Mouse (Mus musculus): Measurements from ENCODE around the gene Alms1.
"Not testable (repeated sequence)": the region's sequence is repeated elsewhere in the genome, so short reads cannot be mapped to it uniquely, and the experiment has no call there.

The Alms1 gene

DNA sequence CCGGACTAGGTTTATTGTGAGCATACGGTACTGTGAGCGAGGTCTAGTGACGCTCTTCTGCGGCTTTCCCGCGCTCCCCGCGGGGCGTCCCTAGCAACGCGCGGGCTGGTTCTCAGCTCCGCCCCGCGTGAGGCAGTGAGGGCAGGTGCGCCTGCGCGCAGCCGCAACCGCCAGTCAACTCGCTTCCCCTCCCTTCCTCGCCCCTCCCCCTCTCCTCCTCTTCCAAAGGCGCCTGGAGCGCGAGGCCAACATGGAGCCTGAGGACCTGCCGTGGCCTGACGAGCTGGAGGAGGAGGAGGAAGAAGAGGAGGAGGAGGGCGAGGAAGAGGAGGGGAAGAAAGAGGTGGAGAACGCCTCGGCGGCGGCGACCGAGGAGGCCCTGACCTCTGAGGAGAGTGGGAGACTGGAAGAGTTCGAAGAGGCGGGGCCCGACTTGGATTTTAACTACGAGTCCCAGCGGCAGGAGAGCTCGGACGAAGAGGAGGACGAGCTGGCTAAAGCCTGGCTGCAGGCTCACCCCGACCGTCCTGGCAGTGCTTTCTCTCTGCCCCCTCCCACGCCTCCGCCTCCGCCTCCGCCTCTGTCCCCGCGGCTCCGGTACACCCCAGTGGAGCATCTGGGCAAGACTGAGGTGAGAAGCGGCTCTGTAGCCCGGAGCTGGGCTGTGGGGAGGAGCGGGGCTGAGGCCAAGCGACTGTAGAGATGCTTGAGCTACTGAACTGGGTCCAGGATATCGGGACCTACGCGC is at the start of gene Alms1:
Gene Alms1, plus strand, starts transcription at position 136 of the 748 bp plus-strand sequence.
- in situ Hi-C loops (cut with MboI; ENCODE audit: unreplicated experiment in 2 of 2) = loop anchor here (5.0 to 10.0 kb wide), 3 partner anchors 327 to 420 kb away; partner anchors contain the start of genes Nat8f1 (in 1 of the 2) and Tprkb (in 1 of the 2)

DNA sequence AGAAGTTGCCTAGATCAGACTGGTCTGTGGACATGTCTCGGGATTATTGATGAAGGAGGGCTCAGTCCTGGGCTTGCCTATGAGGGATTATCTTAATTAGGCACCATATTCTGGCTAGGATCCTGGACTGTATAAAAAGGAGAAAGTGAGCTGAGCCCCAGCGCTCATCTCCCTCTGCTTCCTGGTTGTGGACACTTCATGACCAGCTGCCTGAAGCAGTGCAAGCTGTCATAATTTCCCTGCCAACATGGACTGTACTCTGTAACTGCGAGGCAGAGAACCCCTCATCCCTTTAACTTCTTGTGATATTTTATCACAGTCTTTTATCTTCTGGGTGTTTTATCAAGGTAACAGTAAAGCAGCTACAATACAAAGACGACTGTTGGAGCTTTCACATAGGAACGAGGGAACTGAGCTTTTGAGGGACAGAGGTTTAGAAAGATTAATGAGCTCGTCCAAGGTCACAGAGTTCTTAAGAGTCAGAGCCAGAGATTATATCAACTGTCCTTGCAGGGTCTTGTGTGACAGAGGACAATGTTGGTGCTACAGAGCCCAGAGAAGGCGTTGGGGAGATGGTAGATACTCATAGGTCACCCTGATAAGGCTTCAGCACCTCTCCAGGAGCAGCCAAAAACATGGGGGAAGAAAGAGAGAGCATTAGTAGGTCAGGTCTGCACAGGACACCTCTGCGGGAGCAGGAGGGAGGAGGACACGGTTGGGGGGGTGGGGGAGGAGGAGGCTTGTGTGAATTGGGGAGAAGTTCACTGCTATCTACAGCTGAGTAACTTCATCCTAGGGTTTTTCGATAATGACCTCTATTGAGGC is 43.8 kb upstream of the Alms1 start:
- in situ Hi-C loops (cut with MboI; ENCODE audit: unreplicated experiment in 2 of 2) = no loop called here

DNA sequence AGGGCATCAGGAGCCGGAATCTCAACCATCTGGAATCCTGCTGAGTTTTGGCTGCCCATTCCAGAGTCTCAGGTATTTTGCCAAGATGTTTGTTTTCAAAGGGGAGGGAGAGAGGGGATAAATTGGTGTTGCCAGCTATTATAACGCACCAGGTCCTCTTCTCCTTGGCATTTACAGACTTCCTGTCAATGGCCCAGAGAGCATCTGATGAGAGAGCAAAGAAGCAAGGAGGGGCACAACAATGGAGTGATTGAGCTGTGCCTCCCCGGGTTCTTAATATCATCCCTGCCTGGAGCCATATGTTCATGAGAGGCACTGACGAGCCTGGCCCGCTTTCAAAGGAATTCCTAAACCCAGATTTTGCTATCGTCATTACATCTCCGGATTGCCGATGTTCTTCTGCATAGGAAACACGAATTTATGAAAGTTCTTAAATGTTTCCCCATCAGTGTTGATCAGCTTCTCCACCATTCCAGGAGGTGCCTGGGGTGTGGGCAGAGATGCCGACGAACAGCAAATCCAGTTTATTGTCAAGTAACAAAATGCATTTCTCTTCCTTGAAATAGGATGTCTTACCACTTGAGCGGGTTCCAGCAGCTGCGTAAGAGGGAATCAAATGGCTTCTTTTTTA is 43.0 kb upstream of the Alms1 start:
- in situ Hi-C loops (cut with MboI; ENCODE audit: unreplicated experiment in 2 of 2) = no loop called here

DNA sequence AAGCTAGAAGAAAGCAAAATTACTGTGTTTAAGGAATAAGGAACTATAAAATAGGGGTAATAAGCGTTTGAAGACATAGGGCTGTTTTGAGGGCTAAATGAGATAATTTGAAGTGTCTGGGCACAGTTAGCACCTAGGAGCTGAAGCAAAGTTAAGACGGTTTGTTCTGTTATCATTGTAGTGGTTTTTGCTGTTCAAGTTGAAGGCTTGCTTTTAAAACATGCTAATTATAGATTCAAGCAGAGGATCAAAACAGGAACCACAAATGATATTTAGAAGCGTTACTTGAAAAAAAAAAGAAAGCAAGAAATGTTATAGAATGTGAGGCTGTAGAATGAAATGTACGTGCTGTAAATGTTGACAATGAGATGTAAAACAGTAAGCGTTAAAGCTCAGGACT is 39.7 kb upstream of the Alms1 start:
- in situ Hi-C loops (cut with MboI; ENCODE audit: unreplicated experiment in 2 of 2) = no loop called here

DNA sequence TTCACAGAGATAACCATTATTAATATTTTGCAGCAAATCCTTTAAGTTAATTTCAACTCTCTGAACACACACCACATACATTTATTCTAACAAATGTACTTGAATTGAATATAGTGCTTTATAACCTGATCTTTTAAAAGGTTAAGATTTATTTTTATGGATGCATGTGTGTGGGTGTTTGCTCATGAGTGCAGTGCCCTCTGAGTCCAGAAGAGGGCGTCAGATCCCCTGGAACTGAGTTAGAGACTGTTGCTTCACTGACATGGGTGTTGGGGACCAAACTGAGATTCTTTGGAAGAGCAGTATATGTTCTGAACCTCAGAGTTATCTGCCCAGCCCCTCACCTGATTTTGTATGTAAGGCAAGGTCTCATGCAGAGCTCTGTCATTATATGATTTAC is 25.0 kb upstream of the Alms1 start:
- in situ Hi-C loops (cut with MboI; ENCODE audit: unreplicated experiment in 2 of 2) = no loop called here

DNA sequence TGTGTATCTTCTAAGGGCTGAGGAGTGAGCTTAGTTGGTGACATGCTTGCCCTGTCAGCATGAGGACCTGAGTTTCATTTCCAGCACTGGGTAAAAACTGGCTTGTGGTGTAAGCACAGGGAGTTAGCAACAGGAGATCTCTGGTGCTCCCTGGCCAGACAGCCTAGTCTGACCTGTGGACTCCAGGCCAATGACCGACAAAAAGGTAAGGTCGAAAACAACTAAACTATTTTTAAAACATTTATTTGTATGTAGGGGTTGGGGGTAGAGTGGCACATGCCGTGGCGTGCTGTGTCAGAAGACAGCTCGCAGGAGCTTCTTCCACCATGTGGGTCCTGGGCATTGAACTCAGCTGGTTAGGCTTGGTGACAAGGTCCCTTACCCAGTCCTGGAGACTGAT is 14.5 kb upstream of the Alms1 start:
- in situ Hi-C loops (cut with MboI; ENCODE audit: unreplicated experiment in 2 of 2) = no loop called here

DNA sequence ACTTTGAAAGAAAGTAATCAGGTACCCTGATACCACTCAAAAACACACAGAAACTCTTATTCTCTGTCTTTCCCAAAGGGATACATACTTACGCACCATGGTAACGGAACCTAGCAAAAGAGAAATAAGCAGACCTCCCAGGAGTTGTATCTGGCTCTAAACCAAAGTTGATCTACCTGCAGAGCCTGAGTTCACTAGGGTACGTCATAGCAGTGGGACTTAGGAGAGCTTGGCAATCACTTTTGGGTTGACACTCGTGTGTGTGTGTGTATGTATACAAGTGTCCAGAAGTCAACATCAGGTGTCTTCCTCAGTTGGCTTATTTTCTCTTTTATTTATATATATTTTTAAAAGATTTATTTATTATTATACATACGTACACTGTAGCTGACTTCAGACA is 5.6 kb upstream of the Alms1 start:
- in situ Hi-C loops (cut with MboI; ENCODE audit: unreplicated experiment in 2 of 2) = loop anchor here in 1 of 2 experiments (10.0 kb wide), 2 partner anchors 333 to 423 kb away; partner anchors contain the start of genes Nat8f1 and Tprkb

DNA sequence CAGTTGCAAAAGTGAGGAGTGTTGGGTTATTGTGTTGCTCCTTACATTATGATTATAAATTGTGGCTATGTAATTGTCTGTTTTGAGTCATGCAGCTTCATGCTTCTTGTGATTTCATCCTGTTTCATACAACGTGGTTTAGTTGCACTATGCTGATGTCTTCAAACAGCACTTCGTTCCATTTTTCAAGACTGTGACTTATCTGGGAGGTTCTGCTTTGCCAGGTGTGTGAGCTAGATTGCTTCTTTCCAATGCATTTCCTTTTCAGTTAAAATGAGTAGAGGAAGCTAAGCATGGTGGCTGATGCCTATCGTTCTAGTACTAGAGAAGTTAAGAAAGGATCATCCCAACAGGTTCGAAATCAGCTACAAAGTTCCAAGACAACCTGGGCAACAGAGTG is 2.7 kb upstream of the Alms1 start:
- in situ Hi-C loops (cut with MboI; ENCODE audit: unreplicated experiment in 2 of 2) = loop anchor here (5.0 to 10.0 kb wide), 3 partner anchors 330 to 423 kb away; partner anchors contain the start of genes Nat8f1 (in 1 of the 2) and Tprkb (in 1 of the 2)

DNA sequence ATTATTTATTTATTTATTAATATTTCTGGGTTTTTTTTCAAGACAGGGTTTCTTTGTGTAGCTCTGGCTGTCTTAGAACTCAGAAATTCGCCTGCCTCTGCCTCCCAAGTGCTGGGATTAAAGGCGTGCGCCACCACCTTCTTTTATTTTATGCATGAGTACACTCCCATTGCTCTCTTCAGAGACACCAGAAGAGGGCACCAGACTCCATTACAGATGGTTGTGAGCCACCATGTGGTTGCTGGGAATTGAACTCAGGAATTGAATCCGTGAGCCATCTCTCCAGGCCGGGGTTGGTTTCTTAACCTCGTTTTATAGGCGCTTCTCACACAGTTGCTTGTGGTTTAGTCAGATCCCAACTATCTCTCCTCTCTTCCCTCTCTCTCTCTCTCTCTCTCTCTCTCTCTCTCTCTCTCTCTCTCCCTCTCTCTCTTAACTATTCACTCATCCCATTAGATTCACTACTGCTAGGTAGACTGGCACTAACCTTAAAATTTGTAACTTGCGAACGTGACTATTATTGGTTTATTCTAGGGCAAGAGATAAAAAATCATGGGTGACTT is 445 bp upstream of the Alms1 start:
- in situ Hi-C loops (cut with MboI; ENCODE audit: unreplicated experiment in 2 of 2) = loop anchor here (5.0 to 10.0 kb wide), 3 partner anchors 328 to 420 kb away; partner anchors contain the start of genes Nat8f1 (in 1 of the 2) and Tprkb (in 1 of the 2)

DNA sequence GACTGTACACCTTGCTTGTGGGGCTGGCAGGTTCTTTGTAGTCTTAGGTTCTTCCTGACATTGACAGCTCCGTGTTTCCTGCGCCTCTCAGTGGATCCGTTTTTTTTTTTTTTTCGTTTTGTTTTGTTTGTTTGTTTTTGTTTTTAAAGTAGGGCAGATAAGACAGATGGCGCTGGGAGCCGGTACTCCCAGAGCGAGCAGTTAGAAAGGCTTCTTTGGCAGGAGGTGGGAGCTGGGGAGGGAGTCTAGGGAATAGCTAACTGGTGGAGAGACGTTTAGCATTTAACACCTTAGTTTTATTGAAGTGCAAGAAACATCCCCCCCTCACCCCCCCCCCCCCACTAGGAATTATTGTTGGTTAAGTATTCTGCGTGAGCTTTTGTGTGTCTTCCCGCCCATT is 833 bp downstream of the Alms1 start:
- in situ Hi-C loops (cut with MboI; ENCODE audit: unreplicated experiment in 2 of 2) = loop anchor here (5.0 to 10.0 kb wide), 3 partner anchors 327 to 419 kb away; partner anchors contain the start of genes Nat8f1 (in 1 of the 2) and Tprkb (in 1 of the 2)

DNA sequence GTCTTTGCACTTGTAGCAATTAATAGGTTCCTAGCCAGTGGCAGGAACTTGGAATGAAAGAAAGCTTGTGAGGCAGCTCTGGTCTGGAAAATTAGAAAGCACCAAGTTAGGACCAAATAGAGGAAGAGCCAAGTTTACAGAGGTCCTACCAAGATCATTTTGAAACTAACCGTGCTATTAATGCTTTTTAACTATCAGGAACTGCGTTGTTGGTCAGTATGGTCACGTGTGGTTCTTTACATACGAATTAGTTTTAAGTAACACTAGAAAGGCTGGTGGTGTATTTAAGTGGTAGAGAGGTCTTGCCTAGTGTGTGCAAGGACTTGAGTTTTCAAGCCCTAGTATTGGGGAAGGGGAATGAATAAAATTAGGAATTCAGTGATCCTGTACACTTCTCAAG is 1.2 kb downstream of the Alms1 start:
- in situ Hi-C loops (cut with MboI; ENCODE audit: unreplicated experiment in 2 of 2) = loop anchor here (5.0 to 10.0 kb wide), 3 partner anchors 326 to 419 kb away; partner anchors contain the start of genes Nat8f1 (in 1 of the 2) and Tprkb (in 1 of the 2)

DNA sequence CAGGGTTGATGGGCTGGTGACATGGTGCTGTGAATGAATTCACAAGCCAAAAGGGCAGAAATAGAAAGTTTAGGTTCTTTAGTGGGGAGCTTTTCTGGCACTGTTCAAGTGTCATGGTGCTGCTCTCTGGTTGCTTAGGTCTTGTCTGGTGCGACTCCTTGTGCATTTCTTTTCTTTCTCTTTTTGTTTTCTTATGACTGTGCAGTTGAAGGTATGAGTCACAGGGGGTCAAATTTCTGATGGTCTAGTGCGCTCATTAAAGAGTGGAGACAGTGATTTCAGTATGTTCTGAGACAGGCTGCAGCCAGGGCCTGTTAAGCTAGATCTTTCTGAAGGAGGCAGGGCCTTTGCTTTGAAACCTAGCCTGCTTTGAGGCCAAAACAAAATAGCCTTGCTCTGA is 2.8 kb downstream of the Alms1 start:
- in situ Hi-C loops (cut with MboI; ENCODE audit: unreplicated experiment in 2 of 2) = no loop called here

DNA sequence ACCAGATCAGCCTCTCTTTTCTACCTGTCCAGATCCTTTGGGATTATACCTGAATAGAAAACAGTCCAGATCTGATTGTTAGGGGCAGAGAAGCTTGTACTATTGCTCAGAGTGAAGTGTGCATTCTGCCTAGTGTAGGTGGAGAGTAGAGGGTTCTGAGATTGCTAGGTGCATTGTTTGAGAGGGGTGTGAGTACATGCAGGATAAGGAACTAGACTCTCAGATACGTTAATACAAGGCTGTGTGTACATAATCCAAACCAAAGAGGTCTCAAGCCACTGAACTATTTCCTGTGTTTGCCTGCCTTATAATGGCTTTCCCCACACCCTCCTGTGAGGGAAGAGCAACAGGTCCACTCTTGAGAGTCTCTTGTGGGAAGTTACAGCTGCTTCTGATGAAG is 12.0 kb downstream of the Alms1 start:
- in situ Hi-C loops (cut with MboI; ENCODE audit: unreplicated experiment in 2 of 2) = no loop called here

DNA sequence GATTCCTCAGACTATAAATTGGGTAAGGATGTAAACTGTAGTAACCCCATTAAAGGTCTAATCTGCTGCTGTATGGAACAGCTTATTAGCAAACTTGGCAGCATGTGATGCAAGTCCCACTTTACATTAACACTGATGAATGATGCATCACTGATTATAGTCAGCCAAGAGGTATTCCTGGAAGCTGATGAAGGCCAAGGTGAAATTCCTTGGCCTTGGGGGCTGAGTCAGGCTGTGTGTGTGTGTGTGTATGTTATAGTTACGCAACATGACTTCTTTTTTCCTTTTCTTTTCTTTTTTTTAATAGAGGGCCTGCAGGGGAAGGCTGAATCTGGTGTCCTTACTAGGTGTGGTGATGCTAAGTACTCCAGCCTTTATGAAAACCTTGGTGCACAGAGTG is 23.2 kb downstream of the Alms1 start:
- in situ Hi-C loops (cut with MboI; ENCODE audit: unreplicated experiment in 2 of 2) = no loop called here

DNA sequence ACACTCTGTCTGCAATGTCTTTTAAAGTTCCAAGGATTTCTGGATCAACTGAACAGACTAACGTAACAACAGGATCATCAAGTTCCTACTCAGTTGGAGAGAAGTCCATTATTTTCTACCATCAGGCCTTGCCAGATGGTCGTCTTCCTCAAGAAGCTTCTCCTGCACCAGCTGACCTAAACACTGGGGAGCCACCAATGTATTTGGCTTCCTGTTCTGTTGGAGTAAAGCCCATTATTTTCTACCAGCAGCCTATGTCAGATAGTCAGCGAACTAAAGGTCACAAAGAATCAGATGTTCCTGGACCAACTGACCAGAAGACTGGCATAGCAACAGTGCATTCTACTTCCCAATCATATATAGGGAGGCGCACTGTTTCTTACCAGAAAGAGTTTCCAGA is 33.5 kb downstream of the Alms1 start:
- in situ Hi-C loops (cut with MboI; ENCODE audit: unreplicated experiment in 2 of 2) = no loop called here

DNA sequence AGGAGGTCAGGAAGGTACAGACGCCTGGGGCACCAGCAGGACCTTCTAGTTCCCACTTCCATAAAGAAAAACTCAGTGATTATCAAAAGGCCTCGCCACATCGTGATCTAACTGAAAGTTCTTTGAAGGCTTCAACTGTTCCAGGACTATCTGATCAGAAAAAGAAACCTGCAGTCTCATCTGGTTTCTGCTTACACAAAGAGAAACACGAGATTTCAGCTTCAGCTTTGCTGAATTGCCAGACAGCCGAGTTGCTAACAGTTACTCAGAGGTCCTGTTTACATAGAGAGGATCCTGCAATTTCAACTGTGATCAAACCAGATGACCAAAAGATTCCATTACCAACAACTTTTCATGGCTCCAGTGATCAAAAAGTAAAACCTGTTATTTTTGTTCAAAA is 34.3 kb downstream of the Alms1 start:
- in situ Hi-C loops (cut with MboI; ENCODE audit: unreplicated experiment in 2 of 2) = no loop called here

DNA sequence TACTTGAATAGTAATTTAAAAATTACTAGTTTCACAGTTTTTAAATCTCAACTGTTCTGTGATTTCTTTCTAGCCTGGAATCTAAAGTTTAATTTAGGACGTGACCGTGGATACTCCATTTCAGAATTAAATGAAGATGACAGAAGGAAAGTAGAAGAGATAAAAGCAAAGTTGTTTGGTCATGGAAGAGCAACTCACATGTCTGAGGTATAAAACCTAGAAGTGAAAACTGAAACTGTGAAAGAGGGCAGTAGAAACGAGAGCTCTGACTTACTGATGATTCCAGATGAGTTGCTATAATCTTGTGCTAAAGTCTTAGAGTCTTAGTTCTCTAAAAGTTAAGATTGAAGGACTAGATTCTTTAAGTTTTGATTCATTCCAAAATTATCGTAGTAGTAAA is 37.2 kb downstream of the Alms1 start:
- in situ Hi-C loops (cut with MboI; ENCODE audit: unreplicated experiment in 2 of 2) = no loop called here

DNA sequence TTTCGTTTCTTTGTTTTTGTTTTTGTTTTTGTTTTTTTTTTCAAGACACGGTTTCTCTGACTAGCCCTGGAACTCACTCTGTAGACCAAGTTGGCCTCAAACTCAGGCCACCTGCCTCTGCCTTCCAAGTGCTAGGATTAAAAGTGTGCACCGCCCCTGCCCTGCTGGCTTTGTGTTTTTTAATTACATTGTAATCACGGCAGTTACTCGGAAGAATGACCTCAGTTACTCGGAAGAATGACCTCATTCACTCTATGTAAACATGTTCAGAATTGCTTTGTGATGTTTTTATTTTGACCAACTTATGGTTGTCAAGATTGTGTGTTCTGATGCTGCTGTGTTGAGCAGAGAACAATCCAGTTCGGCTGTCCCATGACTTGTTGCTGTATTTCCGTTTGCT is 45.8 kb downstream of the Alms1 start:
- in situ Hi-C loops (cut with MboI; ENCODE audit: unreplicated experiment in 2 of 2) = no loop called here

DNA sequence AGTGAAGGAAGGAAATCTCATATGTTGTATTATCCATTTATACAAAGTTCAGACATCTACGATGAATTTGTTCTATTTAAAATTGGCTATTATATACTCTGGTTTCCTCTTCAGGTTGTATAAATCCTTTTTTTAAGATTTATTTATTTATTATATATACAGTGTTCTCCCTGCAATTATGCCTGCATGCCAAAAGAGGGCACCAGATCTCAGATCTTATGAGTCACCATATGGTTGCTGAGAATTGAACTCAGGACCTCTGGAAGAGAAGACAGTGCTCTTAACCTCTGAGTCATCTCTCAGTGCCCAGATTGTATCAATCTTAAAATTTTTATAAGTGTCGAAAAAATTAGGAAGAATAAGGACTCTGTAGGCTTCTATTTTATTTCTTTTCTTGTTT is 65.9 kb downstream of the Alms1 start:
- in situ Hi-C loops (cut with MboI; ENCODE audit: unreplicated experiment in 2 of 2) = loop anchor here (5.0 to 10.0 kb wide), 3 partner anchors 262 to 354 kb away; partner anchors contain the start of genes Nat8f1 (in 1 of the 2) and Tprkb (in 1 of the 2)

DNA sequence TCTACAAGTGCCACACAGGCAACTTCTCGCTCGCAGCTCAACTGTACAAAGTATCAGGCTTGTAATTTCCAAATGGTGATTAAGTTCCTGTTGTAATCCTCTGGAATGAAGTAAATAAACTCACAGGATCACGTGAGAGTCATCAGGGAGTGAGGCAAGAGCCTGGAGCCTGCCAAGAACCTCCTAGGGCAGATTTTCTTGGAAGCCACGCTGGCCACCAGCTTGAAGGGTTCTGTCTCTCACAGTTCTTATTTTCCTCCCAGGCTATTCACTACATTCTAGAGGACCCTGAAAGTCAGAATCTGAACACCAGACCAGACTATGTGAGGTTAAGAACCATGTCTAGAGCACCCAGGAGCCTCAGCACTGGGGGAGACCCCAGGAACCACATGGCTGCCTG is 114.6 kb downstream of the Alms1 start:
- in situ Hi-C loops (cut with MboI; ENCODE audit: unreplicated experiment in 2 of 2) = not testable (repeated sequence)

Measured in v-Abl transformed pro-B cells (cell line).